8 mouse cellular contexts compared by ENCODE assay signal in the genomic region with DNA sequence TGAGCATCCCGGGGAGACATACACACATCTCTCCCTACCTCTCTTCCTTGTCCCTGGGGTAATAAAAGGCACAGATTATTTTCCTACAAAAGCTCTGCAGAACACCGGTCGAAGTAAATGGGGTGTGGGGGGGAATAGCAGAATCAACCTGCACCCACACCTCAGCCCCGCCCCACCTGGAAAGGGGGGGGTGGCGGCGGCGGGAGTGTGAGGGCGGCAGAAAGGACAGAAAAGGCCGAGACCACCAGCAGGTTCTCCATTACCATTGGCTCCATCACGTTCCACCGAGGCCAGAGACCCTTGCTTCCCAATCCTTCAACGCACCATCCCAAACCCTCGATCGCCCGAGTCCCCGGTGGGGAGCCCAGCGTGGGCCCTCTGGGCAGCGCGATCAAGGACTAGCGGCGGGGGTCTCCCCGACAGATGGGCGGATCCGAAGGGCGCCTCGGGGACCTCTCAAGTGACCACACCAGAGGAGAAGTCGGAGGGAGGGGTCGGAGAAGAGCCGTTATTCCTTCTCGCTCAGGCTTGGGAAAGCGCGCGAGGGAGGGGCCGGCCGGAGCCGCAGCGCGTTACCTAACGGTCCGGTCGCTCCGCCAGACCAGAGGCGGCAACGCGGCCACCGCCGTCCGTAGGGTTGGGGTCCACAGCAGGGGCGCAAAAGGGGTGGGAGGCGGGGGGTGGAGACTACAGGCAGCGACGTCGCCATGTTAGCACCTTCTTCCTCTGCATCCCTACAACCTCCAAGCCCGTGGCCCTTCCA. TPM values are rescaled to one million over a fixed set of nuclear protein-coding genes. Genes with fewer than 3 reads are reported as not detected.
A peak's percentile ranks its signal among the peaks of the same experiment; 100 is the strongest.
DNase-seq lines count a peak whose midpoint lies in the region; ATAC-seq lines count a peak whose summit lies in the region.

No protein-coding gene starts in this region.

- peak; percentile 66 for ATAC-seq in heart, embryonic 12.5 days (ENCODE audit: insufficient number of reproducible peaks, low FRiP score)
- ATAC-seq in megakaryocyte progenitor cell, adult 5-6 weeks (replicated peaks; ENCODE audit: poor library complexity) = peak; percentile 15; the same call in 1 of the 2 replicates

- peak overlapping the region; percentile 95 for H3K9ac ChIP-seq in heart, embryonic 12.5 days

- no peaks in the 10 kb centered on the region for H3K27me3 ChIP-seq in heart, embryonic 12.5 days (replicated peaks)
- H3K27me3 ChIP-seq in splenic B cell, adult 2 months (ENCODE audit: control insufficient read depth, insufficient read depth, low read length, poor library complexity, severe bottlenecking) = no peaks in the 10 kb centered on the region

- WGBS in heart, embryonic 12.5 days = under 1% methylated on average over 54 of the region's 54 CpGs

- H3K4me1 ChIP-seq in heart, embryonic 12.5 days (replicated peaks) = peaks cover 7% of the 10 kb centered on the region; the same call in 1 of the 2 replicates

- intact Hi-C loops in left cerebral cortex, postnatal 4 days (cut with DNase I) = no loop called here

- H3K9me3 ChIP-seq in heart, embryonic 12.5 days (replicated peaks) = no peaks in the 10 kb centered on the region

- peak overlapping the region; percentile 99 for H3K4me3 ChIP-seq in heart, embryonic 12.5 days

- DNase-seq in adrenal gland, postnatal 14 days = peak; percentile 68
- no peak for DNase-seq in adrenal gland, adult 18-20 months (ENCODE audit: low spot score in 2 of 2)
- peak; percentile 36 for DNase-seq in 3T3-L1 (ENCODE audit: low read depth, low spot score)
- DNase-seq in cerebellum, postnatal 4 days (ENCODE audit: low spot score in 2 of 2) = peak; percentile 31 to 61
- peak; percentile 71 for DNase-seq in left cerebral cortex, postnatal 4 days
- DNase-seq in splenic B cell, adult 2 months (ENCODE audit: low read depth, low spot score) = peak; percentile 35

- H3K36me3 ChIP-seq in heart, embryonic 12.5 days = peaks cover 2% of the 10 kb centered on the region; the same call in 1 of the 2 replicates
- no peaks in the 10 kb centered on the region for H3K36me3 ChIP-seq in splenic B cell, adult 2 months (ENCODE audit: control insufficient read depth, insufficient read depth, low read length, poor library complexity, severe bottlenecking)

- peak overlapping the region; percentile 78 for H3K4me2 ChIP-seq in heart, embryonic 12.5 days

- peak overlapping the region; percentile 92 for H3K27ac ChIP-seq in heart, embryonic 12.5 days (ENCODE audit: poor library complexity, severe bottlenecking)

RNA-seq across cellular contexts. Expression of a gene that starts 0.6 kb away (rescaled TPM):
- 72.5 and 75.4 TPM in 2 replicates for total RNA-seq in adrenal gland, postnatal 14 days (2021)
- total RNA-seq in adrenal gland, adult 18-20 months (2021) = 10 to 100 TPM; 73.4 to 74.3 TPM
- polyA plus RNA-seq in heart, embryonic 12.5 days (2016; fragmentation: Nextera tagmentation; extraction: Ambion mirVana) = 47.9 and 50.3 TPM in 2 replicates
- total RNA-seq in left cerebral cortex, postnatal 4 days (2021) = 100 to 1,000 TPM; 138 to 148 TPM
- total RNA-seq in megakaryocyte progenitor cell, adult 5-6 weeks (2015) = 112 and 126 TPM in 2 replicates
- total RNA-seq in megakaryocyte progenitor cell, adult 5-6 weeks (2017) = 35.8 and 51.8 TPM in 2 replicates

RNA-seq across cellular contexts. Expression of a gene that starts 19.2 kb away (rescaled TPM):
- 626 and 643 TPM in 2 replicates for total RNA-seq in adrenal gland, postnatal 14 days (2021)
- total RNA-seq in adrenal gland, adult 18-20 months (2021) = 100 to 1,000 TPM; 540 to 822 TPM
- 1,951 and 2,142 TPM in 2 replicates for polyA plus RNA-seq in heart, embryonic 12.5 days (2016; fragmentation: Nextera tagmentation; extraction: Ambion mirVana)
- total RNA-seq in left cerebral cortex, postnatal 4 days (2021) = 100 to 1,000 TPM; 514 to 519 TPM
- total RNA-seq in megakaryocyte progenitor cell, adult 5-6 weeks (2015) = 908 and 998 TPM in 2 replicates
- total RNA-seq in megakaryocyte progenitor cell, adult 5-6 weeks (2017) = 178 and 183 TPM in 2 replicates

Comparison
In these comparisons a context has a peak if more than half of its experiments do, and no peak if none do; other contexts are left out.
1. DNase-seq: peak in adrenal gland, postnatal 14 days (single experiment), 3T3-L1 (single experiment), cerebellum, postnatal 4 days (2 of 2), left cerebral cortex, postnatal 4 days (single experiment) and splenic B cell, adult 2 months (single experiment); none in adrenal gland, adult 18-20 months (0 of 2).